Mouse (Mus musculus) brain, embryonic 14.5 days (tissue): ENCODE measurements around the gene Spata25.

Source experiments
- CTCF ChIP-seq: fragments of 200-500 bp; IDR thresholded peaks from 2 replicates; pipeline ENCODE4 v1.5.1; 2012; ENCODE audit warnings: inconsistent platforms, mild to moderate bottlenecking, moderate library complexity, borderline replicate concordance; ENCODE audit not compliant: insufficient read depth, insufficient read length; ENCODE audit errors: extremely low read depth
- POLR2A ChIP-seq: fragments of 200-500 bp; IDR thresholded peaks from 2 replicates; pipeline ENCODE4 v1.6.1; 2012; ENCODE audit warnings: mild to moderate bottlenecking, inconsistent platforms, borderline replicate concordance; ENCODE audit not compliant: poor library complexity, insufficient read depth, insufficient read length, severe bottlenecking; ENCODE audit errors: extremely low read depth

- TF ChIP-seq CTCF (no peak), POLR2A (no peak)
Measured at GRCm38 (mm10) chr2:164856309-164857100, 28.2 kb upstream of the Spata25 start.
